Mouse (Mus musculus): Measurements from ENCODE around the gene Panx1. TPM values are rescaled to one million over a fixed set of nuclear protein-coding genes. Genes with fewer than 3 reads are reported as not detected.

The Panx1 gene
- polyA plus RNA-seq, 1 experiment from 2014 or later: 20.0 TPM

DNA sequence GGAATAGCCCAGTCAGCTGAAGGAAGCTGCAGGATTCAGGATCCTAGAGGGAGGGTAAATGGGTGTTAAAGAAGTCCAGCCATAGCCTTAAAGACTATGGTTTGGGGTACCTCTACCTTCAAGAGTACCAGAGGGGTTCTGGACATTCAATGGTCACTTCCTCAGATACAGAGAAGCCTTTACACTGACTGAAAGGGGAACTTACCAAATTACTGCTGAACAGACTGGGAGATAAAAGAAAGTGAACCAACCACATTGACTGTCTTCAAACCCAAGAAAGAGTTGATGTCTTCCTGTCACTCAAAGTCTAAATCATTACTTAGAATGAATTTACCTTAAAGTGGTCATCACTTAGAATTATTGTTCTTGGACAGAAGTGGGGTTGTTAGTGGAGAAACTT lies 62.6 kb downstream of the Panx1 start:
- TF ChIP-seq CTCF (IDR thresholded peaks at IDR 0.05) (no peak), EP300 (IDR thresholded peaks at IDR 0.05) (no peak)
- no peak overlapping the region for H3K4me2 ChIP-seq (replicated peaks; ENCODE audit: low read depth, low read length)
- no peaks in the 10 kb centered on the region for H3K27me3 ChIP-seq (replicated peaks; ENCODE audit: insufficient read depth, low read length)
- no peak overlapping the region for H3K9ac ChIP-seq (replicated peaks; ENCODE audit: low read depth)
- H3K9me3 ChIP-seq (ENCODE audit: low read length): no peaks in the 10 kb centered on the region
- no peaks in the 10 kb centered on the region for H3K36me3 ChIP-seq (ENCODE audit: insufficient read depth, low read length)
- ATAC-seq (no peak), DNase-seq (ENCODE audit: low spot score) (no peak)
- no peak overlapping the region for H3K4me3 ChIP-seq (ENCODE audit: low read depth, low read length)
- H3K4me1 ChIP-seq (ENCODE audit: insufficient read depth, low read depth, low read length): no peaks in the 10 kb centered on the region
- no peak overlapping the region for H3K27ac ChIP-seq (ENCODE audit: low read length)

DNA sequence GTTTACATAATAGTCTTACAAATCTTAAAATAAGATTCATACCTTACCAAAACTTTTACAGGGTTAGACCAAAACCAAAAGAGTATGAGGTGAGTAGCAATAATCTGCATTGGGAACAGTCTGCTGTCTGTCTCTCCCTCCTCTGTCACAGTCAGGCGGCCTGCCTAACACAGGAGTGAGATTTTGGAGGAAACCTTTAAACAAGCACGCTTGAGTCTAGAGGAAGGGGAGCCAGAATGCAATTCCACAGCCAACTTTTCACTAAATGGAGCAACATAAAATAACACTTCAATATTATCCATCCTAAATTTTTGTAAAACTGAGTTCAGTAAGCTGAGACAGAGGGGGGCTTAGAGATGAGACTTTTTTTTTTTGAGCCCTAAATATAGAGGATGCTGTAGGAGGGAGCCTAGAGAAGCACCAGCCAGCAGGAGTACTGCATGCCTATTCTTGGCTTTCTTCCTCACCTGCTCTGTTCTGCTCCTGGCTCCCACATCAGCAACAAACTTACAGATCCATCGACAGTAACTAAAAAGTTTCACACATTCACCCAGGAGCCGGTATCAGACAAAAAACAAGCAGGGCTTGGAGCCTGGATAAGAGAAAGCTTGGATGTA lies 63.6 kb downstream of the Panx1 start:
- Histone ChIP-seq H3K4me1 (ENCODE audit: insufficient read depth, low read depth, low read length) (no peaks in the 10 kb centered on the region), H3K36me3 (ENCODE audit: insufficient read depth, low read length) (no peaks in the 10 kb centered on the region), H3K4me2 (replicated peaks; ENCODE audit: low read depth, low read length) (no peak overlapping the region), H3K27me3 (replicated peaks; ENCODE audit: insufficient read depth, low read length) (no peaks in the 10 kb centered on the region), H3K9me3 (ENCODE audit: low read length) (no peaks in the 10 kb centered on the region), H3K27ac (ENCODE audit: low read length) (no peak overlapping the region), H3K9ac (replicated peaks; ENCODE audit: low read depth) (no peak overlapping the region), H3K4me3 (ENCODE audit: low read depth, low read length) (no peak overlapping the region)
- 80% methylated on average over 4 of the region's 4 CpGs for WGBS
- ATAC-seq (no peak), DNase-seq (ENCODE audit: low spot score) (no peak)
- TF ChIP-seq EP300 (IDR thresholded peaks at IDR 0.05) (no peak), CTCF (IDR thresholded peaks at IDR 0.05) (no peak)

DNA sequence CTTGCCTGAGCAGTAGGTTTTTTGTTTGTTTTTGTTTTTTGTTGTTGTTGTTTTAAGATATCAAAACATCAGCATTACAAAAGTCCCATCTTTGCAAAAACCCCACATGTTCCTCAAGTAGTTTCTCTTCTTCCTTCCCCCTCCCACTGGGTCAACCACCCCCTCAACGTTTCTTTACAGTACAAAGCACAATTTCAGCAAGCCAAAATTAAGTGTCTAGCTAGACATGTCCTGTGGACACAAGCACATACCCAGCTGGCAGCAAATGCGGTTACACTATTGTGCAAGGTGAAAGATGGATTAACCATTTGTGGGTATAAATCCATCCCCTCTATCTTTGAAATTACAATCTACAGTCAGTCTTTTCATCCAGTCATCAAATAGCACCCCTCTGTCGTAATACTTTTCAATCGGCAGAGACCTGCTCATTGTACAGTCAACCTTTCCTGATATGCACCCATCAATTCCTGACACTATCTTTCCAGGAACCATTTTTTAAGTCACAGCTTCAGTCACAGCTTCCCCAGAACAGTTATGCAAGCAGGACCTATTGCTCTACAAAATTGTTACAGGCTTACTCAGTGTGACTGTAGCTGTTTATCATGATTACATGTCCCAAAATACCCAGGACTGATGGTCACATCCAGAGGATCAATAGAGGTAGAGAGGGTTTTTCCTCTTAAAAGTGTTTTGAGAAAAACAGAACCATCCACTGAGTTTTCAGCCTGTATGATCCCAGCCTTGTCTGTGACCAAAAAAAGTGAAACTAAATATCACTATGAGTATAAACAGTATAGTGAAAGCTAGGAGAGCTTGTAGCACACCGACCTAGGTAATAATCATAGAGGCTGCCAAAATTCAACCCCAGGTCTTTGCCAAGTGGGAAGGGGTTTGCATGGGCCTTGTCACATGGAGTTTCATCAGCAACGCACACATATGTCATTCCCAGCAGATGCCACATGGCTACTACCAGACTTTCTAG lies 70.7 kb downstream of the Panx1 start:
- no peak overlapping the region for H3K4me2 ChIP-seq (replicated peaks; ENCODE audit: low read depth, low read length)
- TF ChIP-seq EP300 (IDR thresholded peaks at IDR 0.05): no peak
- TF ChIP-seq CTCF (IDR thresholded peaks at IDR 0.05): no peak
- H3K9ac ChIP-seq (replicated peaks; ENCODE audit: low read depth): no peak overlapping the region
- no peaks in the 10 kb centered on the region for H3K27me3 ChIP-seq (replicated peaks; ENCODE audit: insufficient read depth, low read length)
- H3K4me3 ChIP-seq (ENCODE audit: low read depth, low read length): no peak overlapping the region
- DNase-seq (ENCODE audit: low spot score): peak; percentile 15
- H3K27ac ChIP-seq (ENCODE audit: low read length): no peak overlapping the region
- H3K9me3 ChIP-seq (ENCODE audit: low read length): no peaks in the 10 kb centered on the region
- no peaks in the 10 kb centered on the region for H3K4me1 ChIP-seq (ENCODE audit: insufficient read depth, low read depth, low read length)
- no peak for ATAC-seq
- WGBS: 66% methylated on average over 6 of the region's 6 CpGs
- no peaks in the 10 kb centered on the region for H3K36me3 ChIP-seq (ENCODE audit: insufficient read depth, low read length)

DNA sequence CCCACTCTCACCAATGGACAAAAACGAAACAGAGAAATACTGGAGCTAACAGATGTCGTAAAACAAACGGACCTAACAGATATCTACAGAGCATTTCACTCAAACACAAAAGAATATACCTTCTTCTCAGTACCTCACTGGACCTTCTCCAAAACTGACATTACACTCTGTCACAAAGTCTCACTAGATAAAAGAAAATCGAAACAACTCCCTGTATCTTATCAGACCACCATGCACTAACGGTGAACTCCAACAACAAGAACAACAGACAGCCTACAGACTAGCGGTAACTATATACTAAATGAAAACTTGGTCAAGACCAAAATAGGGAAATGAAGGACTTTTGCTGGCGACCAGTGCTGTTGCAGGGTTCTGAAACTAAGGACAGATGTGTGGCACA lies 71.5 kb downstream of the Panx1 start:
- Histone ChIP-seq H3K27ac (ENCODE audit: low read length) (no peak overlapping the region), H3K4me3 (ENCODE audit: low read depth, low read length) (no peak overlapping the region), H3K4me2 (replicated peaks; ENCODE audit: low read depth, low read length) (no peak overlapping the region), H3K9ac (replicated peaks; ENCODE audit: low read depth) (no peak overlapping the region), H3K4me1 (ENCODE audit: insufficient read depth, low read depth, low read length) (no peaks in the 10 kb centered on the region), H3K27me3 (replicated peaks; ENCODE audit: insufficient read depth, low read length) (no peaks in the 10 kb centered on the region), H3K36me3 (ENCODE audit: insufficient read depth, low read length) (no peaks in the 10 kb centered on the region), H3K9me3 (ENCODE audit: low read length) (no peaks in the 10 kb centered on the region)
- ATAC-seq: no peak
- 69% methylated on average over 7 of the region's 7 CpGs for WGBS
- DNase-seq (ENCODE audit: low spot score): no peak
- TF ChIP-seq EP300 (IDR thresholded peaks at IDR 0.05) (no peak), CTCF (IDR thresholded peaks at IDR 0.05) (no peak)

DNA sequence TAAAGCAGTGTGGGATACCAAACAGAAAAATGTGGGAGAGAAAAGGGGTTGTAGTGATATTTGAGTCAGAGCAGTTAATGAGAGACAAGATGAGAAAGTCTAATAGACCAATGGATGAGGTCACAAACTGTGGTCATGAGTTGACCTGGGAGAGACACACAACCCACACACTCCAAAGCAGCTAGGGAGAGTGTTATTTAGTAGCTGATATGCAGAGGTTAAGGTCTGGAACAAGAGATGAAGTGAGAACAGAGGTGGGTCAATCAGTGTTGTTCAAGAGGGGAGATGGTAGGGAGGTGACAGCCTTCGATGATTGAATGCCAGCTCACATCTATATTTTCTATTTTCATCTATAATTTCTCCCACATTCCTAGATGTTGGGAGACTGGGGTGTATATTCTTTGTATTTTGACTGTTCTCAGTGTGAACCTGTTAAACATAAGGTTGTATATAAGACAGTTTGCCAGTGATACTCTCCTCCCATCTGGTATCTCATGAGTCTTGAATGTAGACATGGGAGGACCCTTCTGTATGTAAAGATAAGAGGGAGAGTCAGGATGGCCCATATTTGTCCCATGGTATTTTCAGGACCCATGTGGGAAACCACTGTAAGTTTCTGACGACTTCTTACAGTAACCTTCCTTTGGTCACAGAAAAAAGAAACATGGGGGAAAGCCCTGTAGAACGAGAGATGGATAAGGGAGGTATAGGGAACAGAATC lies 74.3 kb downstream of the Panx1 start:
- Histone ChIP-seq H3K9me3 (ENCODE audit: low read length) (no peaks in the 10 kb centered on the region), H3K27ac (ENCODE audit: low read length) (no peak overlapping the region), H3K36me3 (ENCODE audit: insufficient read depth, low read length) (no peaks in the 10 kb centered on the region), H3K4me3 (ENCODE audit: low read depth, low read length) (no peak overlapping the region), H3K27me3 (replicated peaks; ENCODE audit: insufficient read depth, low read length) (no peaks in the 10 kb centered on the region), H3K4me2 (replicated peaks; ENCODE audit: low read depth, low read length) (no peak overlapping the region), H3K4me1 (ENCODE audit: insufficient read depth, low read depth, low read length) (no peaks in the 10 kb centered on the region), H3K9ac (replicated peaks; ENCODE audit: low read depth) (no peak overlapping the region)
- no peak for DNase-seq (ENCODE audit: low spot score)
- 76% methylated on average over 3 of the region's 3 CpGs for WGBS
- ATAC-seq: no peak
- TF ChIP-seq EP300 (IDR thresholded peaks at IDR 0.05) (no peak), CTCF (IDR thresholded peaks at IDR 0.05) (no peak)

DNA sequence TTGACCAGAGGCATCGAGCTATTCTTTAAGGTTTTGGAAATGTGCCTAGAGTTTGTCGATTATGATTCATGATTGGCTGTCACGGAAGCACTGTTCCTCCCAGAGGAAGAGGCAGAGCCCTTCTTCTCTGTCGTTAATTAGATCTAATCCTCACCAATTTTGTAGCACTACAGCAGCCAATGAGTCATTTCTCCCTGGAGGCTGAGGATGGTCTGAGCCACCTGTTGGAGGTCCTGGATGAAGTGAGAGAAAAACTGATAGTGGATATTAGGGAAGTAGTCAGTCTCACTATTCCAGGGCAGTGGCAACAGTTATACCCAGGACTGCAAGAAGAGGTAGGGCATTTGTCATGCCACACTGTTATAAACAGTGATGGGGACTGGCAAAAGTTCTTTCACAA lies 75.1 kb downstream of the Panx1 start:
- no peak for DNase-seq (ENCODE audit: low spot score)
- no peak for ATAC-seq
- Histone ChIP-seq H3K9me3 (ENCODE audit: low read length) (no peaks in the 10 kb centered on the region), H3K27me3 (replicated peaks; ENCODE audit: insufficient read depth, low read length) (no peaks in the 10 kb centered on the region), H3K27ac (ENCODE audit: low read length) (no peak overlapping the region), H3K4me2 (replicated peaks; ENCODE audit: low read depth, low read length) (no peak overlapping the region), H3K36me3 (ENCODE audit: insufficient read depth, low read length) (no peaks in the 10 kb centered on the region), H3K4me1 (ENCODE audit: insufficient read depth, low read depth, low read length) (no peaks in the 10 kb centered on the region), H3K4me3 (ENCODE audit: low read depth, low read length) (no peak overlapping the region), H3K9ac (replicated peaks; ENCODE audit: low read depth) (no peak overlapping the region)
- TF ChIP-seq CTCF (IDR thresholded peaks at IDR 0.05) (no peak), EP300 (IDR thresholded peaks at IDR 0.05) (no peak)
- 49% methylated on average over 4 of the region's 4 CpGs for WGBS
